Mouse (Mus musculus) embryo, embryonic 9.5 days (tissue): ENCODE measurements around the gene Polr2e.
A peak's percentile ranks its signal among the peaks of the same experiment; 100 is the strongest.

Experiments
- DNase-seq: peaks from one replicate; pipeline ENCODE4 v3.0.0-alpha.2; 2017; ENCODE audit errors: extremely low spot score

Polr2e gene

GRCm38 (mm10) chr10:80035686-80036085, 3.9 kb downstream of the Polr2e start:
- no peak for DNase-seq

- no peak for DNase-seq
These were observed 4.4 kb downstream of the Polr2e start for GRCm38 (mm10) chr10:80035148-80035547.

GRCm38 (mm10) chr10:80033511-80034391, 5.8 kb downstream of the Polr2e start:
- DNase-seq, result no peak

GRCm38 (mm10) chr10:80032799-80033480, 6.7 kb downstream of the Polr2e start:
- no peak for DNase-seq

GRCm38 (mm10) chr10:80030736-80031135, 8.9 kb downstream of the Polr2e start:
- DNase-seq, result no peak

GRCm38 (mm10) chr10:80030191-80030590, 9.4 kb downstream of the Polr2e start:
- no peak for DNase-seq

- no peak for DNase-seq
These were observed 11.1 kb downstream of the Polr2e start for GRCm38 (mm10) chr10:80028521-80028846.

- DNase-seq, result no peak
These were observed 11.7 kb downstream of the Polr2e start for GRCm38 (mm10) chr10:80027681-80028520.

- no peak for DNase-seq
These were observed 13.7 kb downstream of the Polr2e start for GRCm38 (mm10) chr10:80025889-80026288.

GRCm38 (mm10) chr10:80025463-80025862, 14.1 kb downstream of the Polr2e start:
- DNase-seq, result no peak

GRCm38 (mm10) chr10:80025044-80025347, 14.6 kb downstream of the Polr2e start:
- no peak for DNase-seq

GRCm38 (mm10) chr10:80024229-80025043, 15.2 kb downstream of the Polr2e start:
- no peak for DNase-seq

- DNase-seq, result no peak
These were observed 15.8 kb downstream of the Polr2e start for GRCm38 (mm10) chr10:80023758-80024157.

- DNase-seq, result no peak
These were observed 16.8 kb downstream of the Polr2e start for GRCm38 (mm10) chr10:80022806-80023205.

GRCm38 (mm10) chr10:80022164-80022563, 17.4 kb downstream of the Polr2e start:
- no peak for DNase-seq

GRCm38 (mm10) chr10:80021320-80021641, 18.3 kb downstream of the Polr2e start:
- no peak for DNase-seq

- DNase-seq, result no peak
These were observed 18.8 kb downstream of the Polr2e start for GRCm38 (mm10) chr10:80020603-80021319.

GRCm38 (mm10) chr10:80020191-80020590, 19.4 kb downstream of the Polr2e start:
- DNase-seq, result no peak

- DNase-seq, result peak; percentile 75
These were observed 20.0 kb downstream of the Polr2e start for GRCm38 (mm10) chr10:80019471-80020131.

- peak; percentile 61 for DNase-seq
These were observed 20.8 kb downstream of the Polr2e start for GRCm38 (mm10) chr10:80018739-80019297.
